Mouse (Mus musculus) heart, adult 9 months (tissue): ENCODE data around the gene Dnajc7.

ENCODE experiments used
- DNase-seq, 2 experiments: peaks; one replicate each; pipeline ENCODE4 v3.0.0; 2022; ENCODE audit warnings: low spot score in 2 of 2

Dnajc7 gene

GRCm38 (mm10) chr11:100581756-100582155 lies 38.2 kb downstream of the Dnajc7 start:
- peak in 1 of 2 experiments; percentile 30 for DNase-seq

- no peak for DNase-seq
These were observed 39.7 kb downstream of the Dnajc7 start for GRCm38 (mm10) chr11:100580275-100580674.

- no peak for DNase-seq
These were observed 40.7 kb downstream of the Dnajc7 start for GRCm38 (mm10) chr11:100579116-100579799.

- DNase-seq, result no peak
These were observed 41.9 kb downstream of the Dnajc7 start for GRCm38 (mm10) chr11:100577852-100578599.

GRCm38 (mm10) chr11:100576256-100576655 lies 43.7 kb downstream of the Dnajc7 start:
- DNase-seq, result no peak

GRCm38 (mm10) chr11:100575484-100575855 lies 44.5 kb downstream of the Dnajc7 start:
- no peak for DNase-seq

- peak; percentile 76 to 80 for DNase-seq
These were observed 45.1 kb downstream of the Dnajc7 start, which contains the start of gene Cnp for GRCm38 (mm10) chr11:100574708-100575483. Gene Cnp (plus strand): TSS chr11:100574904.

GRCm38 (mm10) chr11:100574188-100574587 lies 45.8 kb downstream of the Dnajc7 start:
- DNase-seq, result no peak

GRCm38 (mm10) chr11:100571202-100571567 lies 48.8 kb downstream of the Dnajc7 start:
- peak; percentile 17 to 41 for DNase-seq

GRCm38 (mm10) chr11:100570430-100571201 lies 49.4 kb downstream of the Dnajc7 start:
- DNase-seq, result peak; percentile 62 to 81

- no peak for DNase-seq
These were observed 50.2 kb downstream of the Dnajc7 start for GRCm38 (mm10) chr11:100569789-100570188.

GRCm38 (mm10) chr11:100568692-100569091 lies 51.3 kb downstream of the Dnajc7 start:
- DNase-seq, result no peak

GRCm38 (mm10) chr11:100567815-100568245 lies 52.1 kb downstream of the Dnajc7 start:
- no peak for DNase-seq

- no peak for DNase-seq
These were observed 52.7 kb downstream of the Dnajc7 start for GRCm38 (mm10) chr11:100567229-100567628.

- no peak for DNase-seq
These were observed 55.3 kb downstream of the Dnajc7 start for GRCm38 (mm10) chr11:100564703-100565102.

- no peak for DNase-seq
These were observed 55.7 kb downstream of the Dnajc7 start for GRCm38 (mm10) chr11:100564297-100564696.

- DNase-seq, result no peak
These were observed 58.2 kb downstream of the Dnajc7 start for GRCm38 (mm10) chr11:100561748-100562147.

GRCm38 (mm10) chr11:100559476-100559875 lies 60.5 kb downstream of the Dnajc7 start:
- DNase-seq, result no peak

- DNase-seq, result no peak
These were observed 62.4 kb downstream of the Dnajc7 start for GRCm38 (mm10) chr11:100557563-100557962.

- DNase-seq, result peak; percentile 49 to 59
These were observed 64.4 kb downstream of the Dnajc7 start for GRCm38 (mm10) chr11:100555583-100555982.

- no peak for DNase-seq
These were observed 67.1 kb downstream of the Dnajc7 start for GRCm38 (mm10) chr11:100552842-100553241.

GRCm38 (mm10) chr11:100550101-100550500 lies 69.9 kb downstream of the Dnajc7 start:
- no peak for DNase-seq
